Mouse (Mus musculus): ENCODE measurements at regions not wholly inside any gene's neighbourhood (a gene's known extent, or its start where the extent isn't known, plus 50 kb on each side); places are given as distances from the start of the nearest gene placed in this dataset.
A peak's percentile ranks its signal among the peaks of the same experiment; 100 is the strongest.

DNA sequence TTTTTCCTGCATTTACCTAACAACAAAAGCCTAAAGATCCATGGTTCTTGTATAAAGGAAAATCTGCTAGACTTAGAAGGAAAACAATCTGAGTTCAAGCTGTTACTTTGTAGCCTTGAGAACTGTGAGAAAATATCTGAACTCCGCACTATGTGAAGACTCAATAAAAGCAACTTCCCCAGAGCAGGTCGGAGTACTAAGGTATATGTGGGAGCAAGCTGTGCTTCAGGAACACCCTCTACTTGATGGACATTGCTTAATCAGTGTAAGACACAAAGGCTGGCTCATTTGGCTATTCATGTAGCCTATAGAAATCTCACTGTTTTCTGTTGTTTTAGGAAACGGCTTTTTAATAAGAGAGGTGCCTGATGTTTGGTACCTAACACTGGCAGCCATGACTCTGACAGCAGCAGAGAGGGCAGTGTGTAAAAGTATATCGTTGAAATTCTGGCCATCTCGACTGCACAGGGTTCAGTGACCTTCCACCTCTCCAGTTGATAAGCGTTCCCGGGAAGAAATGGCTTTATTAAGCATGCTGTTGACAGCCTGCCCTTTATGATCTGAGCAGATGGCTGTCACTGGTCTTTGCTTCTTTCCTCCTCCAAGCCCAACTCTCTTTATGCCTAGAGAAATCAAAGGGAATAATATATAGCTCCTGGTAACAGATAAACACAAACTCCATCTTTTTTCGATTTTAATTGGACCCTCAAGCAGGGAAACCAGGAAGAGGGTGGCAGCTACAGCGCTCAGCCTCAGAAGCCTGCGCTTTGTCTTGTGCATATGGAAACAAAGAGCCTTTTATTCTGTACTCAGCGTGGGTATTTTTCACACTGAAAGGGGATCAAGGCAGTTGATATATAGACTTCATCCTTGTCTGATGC is 443.7 kb upstream of the Sel1l start:
- DNase-seq (ENCODE audit: low spot score in 2 of 2), result no peak

DNA sequence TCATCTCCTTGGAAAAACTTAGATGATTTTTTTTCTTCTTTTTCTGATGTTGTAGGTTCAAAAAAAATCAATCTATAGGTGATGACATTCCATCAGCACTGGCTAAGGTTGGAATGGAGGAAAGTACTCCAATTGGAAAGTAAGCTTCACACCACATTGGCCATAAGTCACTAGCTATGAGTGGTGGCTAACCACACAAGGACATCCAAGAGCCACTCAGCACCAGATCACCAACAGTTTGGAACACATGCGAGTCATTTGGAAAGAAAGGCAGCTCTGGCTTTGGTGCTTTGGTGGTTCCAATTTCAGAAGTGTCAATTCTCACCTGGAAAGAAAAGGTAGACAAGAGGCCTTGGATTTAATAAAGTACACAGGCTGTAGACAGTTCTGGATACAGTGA is 442.5 kb upstream of the Sel1l start:
- DNase-seq (ENCODE audit: low spot score in 2 of 2), result no peak

DNA sequence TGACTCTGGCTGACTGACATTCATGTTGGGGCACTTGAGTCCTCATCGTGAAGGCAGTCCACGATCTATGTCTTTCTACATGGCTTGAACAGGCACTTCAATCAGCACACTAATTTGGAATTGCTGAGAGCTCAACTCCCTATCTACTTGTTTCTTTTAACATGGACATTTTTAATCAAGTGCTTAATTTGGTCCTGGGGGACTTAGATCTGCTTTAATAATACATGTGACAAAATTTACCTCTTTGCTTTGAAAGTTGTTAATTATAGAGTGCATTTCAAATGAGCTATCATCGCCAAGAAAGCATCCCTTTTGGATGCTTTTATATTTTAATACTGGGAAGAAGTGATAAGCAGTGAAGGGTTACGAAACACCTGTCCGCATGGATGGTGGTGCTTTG is 436.6 kb upstream of the Sel1l start:
- no peak for DNase-seq (ENCODE audit: low spot score in 2 of 2)

DNA sequence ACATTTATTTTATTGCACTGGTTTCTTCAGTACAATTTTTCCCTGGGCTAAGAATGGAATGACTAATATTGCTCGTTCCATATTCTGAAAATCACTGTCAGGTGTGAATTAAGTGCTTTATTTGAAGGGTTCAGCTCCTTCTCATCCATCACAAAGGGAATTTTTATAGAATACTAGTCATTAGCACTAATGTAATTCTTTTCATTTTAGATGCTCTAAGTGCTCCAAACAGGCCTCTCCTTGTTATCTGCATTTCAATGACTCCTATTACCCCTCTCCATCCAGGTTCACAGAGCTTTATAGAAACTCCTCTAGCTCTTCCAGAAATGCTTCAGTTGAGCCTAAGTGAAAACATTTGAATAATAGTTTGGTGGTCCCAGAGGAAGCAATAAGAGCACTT is 431.5 kb upstream of the Sel1l start:
- DNase-seq (ENCODE audit: low spot score in 2 of 2), result no peak

DNA sequence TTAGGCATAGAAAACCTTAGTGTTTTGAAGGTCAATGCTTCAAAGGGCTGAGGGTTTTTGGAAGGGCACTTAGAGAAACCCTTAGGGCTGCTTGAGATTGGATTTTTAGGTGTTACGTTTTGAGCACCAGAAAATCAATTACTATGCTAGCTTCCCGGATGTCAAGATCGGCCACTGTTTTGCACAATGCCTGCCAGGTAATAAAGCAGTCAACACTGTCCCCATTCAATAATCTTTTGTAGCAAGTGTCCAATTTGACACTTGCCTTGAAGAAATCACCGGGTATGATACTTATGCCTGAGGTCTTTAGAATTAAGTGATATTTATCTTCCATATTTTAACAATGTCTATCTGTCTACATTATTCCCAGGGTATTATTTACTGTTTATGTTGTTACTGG is 403.0 kb upstream of the Sel1l start:
- DNase-seq (ENCODE audit: low spot score in 2 of 2), result no peak

DNA sequence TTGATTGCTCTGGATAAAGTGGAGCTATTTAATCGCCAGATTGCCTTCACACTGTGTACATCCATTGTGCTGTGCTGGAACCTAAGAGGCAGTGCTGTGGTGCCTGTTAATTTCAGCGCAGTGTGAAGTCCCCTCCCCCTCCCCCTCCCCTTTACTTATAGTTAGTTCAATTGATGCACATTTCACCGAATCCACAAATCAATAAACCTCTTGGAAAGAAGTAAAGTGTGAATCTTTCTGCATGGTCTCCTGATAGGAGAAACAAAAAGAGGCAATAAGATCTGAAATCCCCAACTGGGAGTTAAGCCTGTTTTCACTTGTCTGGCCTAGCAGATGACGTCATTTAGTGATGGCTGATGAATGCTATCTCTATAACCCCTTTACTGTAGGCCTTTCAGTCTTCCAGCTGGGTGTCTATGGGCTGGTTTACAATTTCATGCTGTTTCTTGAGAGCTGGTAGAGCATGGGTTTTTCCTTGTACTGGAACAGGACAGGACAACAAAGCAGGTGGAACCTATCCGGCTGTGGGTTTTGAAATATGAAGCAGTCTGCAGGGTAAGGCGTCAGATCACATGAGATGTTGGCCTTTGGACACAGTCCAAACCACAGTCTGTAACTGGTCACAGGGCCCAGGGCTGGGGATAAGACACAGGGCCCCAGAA is 398.0 kb upstream of the Sel1l start:
- DNase-seq (ENCODE audit: low spot score in 2 of 2), result no peak

DNA sequence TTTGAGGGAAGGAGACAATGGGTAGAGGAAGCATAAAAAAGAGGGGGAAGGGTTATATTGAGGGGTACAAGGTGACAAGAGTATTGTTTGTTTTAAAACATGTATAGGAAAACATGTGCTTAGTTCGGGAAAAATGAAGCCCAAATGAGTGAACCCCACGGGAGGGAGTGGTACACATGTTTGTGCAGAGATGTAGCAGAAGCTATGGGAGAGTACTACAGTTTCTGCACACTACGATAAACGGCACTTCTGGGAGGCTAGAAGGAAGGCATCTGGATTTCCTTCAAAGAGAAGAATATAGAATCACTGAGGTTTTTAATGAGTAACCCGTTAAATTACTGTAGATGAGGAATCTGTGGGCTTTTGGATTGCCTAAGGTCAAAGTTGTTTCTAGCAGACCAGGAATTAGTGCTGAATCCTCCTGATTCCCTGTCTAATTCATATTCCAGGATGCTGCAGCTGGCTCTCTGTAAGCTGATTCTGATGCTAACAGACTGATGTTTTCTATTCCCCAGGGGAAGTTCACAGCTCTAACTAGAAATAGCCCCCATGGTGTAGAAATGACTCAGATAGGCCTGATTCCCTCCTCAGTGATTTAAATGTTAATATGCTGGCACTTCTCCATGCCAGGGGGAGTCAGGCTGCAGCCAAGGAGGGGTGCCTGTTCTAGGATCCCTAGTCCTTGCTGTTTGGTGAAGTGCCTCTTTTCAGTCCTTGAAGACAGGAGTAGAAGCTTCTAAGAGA is 391.2 kb upstream of the Sel1l start:
- DNase-seq (ENCODE audit: low spot score in 2 of 2), result peak in 1 of 2 experiments; percentile 15

DNA sequence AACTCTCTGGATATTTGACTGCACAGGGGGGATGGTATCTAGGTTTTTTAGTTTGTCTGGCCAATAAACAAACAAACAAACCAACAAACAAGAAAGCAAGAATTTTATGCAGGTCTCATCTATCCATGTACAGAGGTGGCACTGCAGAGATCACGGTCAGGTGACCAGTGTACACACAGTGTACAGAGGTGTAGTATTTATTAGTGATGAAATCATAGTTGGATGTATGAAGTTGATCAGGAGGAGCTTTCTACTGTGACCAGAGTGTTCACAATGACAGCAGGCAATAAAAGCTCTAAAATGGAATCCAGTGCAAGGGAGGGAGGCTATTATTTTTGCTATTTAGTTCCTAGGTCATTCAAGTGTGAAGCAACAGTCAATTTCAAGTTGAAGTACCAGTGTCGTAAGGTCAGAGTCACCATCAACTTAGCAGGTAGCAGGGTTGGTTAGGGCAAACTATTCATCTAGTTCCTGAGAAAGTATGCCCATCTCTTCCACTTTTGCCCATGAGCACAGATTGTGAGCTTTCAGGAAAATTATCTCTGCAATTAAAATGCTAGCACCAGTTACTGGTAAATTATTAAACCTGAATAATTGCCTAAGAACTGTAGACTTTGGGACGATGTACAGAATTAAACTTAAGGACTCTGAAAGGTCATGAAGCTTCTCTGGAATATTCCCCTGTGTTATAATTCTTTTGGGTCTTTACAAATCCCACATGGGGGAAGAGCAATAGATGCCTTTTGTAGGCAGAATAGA is 384.9 kb upstream of the Sel1l start:
- no peak for DNase-seq (ENCODE audit: low spot score in 2 of 2)

DNA sequence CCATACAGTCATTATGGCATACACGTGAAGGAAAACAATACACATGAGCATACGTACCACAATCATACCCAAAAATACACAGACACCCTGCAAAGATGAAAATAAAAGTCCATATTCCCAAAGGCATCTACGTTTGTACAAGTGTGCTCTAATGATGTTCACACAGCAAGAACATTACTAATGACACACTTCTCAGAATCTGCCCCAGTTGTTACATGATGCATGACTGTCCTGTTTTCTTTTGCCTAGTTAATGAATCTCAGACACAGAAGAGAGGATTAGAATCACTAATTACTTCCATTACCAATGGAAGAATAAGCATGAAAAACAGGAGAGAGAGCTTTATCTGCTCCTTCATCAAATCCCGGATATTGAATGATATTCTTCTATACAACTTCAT is 379.6 kb upstream of the Sel1l start:
- DNase-seq (ENCODE audit: low spot score in 2 of 2), result no peak

DNA sequence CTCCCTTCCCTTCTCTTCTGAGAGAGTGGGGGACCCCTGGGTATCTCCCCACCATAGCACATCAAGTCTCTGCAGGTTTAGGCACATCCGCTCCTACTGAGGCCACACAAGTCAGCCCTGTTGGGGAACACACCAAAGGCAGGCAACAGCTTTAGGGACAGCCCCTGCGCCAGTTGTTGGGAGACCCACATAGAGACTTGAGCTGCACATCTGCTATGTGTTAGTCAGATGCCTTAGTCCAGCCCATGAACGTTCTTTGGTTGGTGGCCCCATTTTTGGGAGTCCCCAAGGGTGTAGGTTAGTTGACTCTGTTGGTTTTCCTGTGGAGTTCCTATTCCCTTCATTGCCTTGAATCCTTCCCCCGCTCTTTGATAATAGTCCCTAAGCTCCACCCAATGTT is 354.4 kb upstream of the Sel1l start:
- DNase-seq (ENCODE audit: low spot score in 2 of 2), result no peak

DNA sequence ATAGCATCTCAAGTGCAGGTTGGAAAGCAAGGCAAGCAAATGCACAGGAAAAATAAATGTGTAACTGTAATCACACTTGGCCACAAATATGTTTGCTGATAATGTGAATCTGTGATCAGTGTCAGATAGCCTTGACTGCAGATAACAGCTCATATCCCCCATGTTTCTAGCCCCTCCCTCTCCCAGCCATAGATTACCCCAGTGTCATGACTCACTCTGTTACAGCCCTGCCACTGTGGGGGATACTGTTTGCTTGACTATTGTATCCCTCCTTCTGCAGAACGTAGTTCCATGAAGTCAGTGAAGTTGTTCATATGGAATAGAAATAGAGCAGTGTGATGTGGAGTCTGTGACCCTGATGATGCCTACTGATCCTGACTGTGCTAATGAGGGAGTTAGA is 351.6 kb upstream of the Sel1l start:
- DNase-seq (ENCODE audit: low spot score in 2 of 2), result no peak

DNA sequence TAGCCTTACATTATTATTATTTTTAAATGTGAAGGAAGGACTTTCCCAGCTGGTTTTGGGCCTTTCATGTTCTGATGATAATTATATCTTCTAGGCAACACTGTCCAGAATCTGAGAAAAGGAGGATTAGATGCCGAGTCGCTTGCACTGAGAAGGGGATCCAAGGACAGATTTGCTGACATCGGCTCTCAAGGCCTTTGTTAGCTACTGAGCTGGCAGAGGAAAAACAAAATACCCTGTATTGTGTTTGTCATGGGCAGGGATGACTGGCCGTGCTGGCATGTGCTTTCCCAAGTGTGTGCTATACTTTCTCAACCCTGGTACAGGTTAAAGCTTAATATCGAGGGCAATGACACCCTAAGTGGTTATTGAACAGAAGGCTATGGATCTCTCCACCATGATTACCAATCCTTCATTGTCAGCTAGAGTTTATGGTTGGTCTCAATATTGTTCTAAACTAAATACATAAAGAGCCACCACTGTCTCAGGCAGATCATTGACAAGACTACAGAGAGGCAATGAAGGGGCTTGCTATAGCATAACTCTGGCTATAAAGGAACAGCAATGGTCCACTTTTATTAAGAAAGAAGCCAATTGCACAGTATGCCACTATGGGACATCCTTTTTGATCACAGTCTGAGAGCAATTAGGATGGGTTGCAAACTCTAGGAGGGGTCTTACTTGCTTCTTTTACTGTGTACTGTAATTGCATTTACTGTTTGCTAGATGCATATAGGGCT is 350.0 kb upstream of the Sel1l start:
- DNase-seq (ENCODE audit: low spot score in 2 of 2), result no peak

DNA sequence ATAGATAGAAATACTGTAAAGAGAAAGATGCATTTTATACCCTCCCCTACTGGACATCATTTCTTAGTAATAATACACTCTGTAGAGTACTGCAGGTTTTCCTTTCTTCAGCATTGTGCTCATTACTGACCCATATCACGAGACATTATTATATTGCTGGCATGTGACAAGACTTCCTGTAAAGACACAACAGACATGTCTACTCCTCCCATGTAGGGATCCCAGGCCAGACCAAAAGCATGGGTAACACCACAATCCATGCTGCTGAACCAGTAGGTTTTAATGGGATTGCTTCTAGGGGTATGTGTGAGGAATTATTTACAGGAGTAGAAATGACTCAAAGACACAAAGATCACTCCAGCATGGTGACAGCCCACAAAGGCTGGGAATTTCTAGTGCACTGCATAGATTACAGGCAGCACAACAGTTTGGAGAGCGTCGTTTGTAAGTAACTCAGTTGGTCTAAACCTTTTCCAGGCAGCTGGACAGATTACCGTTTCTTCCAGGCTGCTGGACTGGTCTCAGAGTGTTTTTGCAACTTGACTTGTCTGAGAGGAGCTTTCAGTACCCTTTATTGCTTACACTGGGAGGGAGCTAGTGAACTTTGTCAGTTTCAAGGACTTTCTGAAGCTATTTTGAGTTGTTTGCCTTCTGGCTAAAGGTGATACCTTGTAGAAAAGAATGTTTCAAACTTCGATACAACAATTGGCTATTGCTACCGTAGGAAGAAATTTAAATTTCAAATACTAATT is 345.2 kb upstream of the Sel1l start:
- DNase-seq (ENCODE audit: low spot score in 2 of 2), result no peak

DNA sequence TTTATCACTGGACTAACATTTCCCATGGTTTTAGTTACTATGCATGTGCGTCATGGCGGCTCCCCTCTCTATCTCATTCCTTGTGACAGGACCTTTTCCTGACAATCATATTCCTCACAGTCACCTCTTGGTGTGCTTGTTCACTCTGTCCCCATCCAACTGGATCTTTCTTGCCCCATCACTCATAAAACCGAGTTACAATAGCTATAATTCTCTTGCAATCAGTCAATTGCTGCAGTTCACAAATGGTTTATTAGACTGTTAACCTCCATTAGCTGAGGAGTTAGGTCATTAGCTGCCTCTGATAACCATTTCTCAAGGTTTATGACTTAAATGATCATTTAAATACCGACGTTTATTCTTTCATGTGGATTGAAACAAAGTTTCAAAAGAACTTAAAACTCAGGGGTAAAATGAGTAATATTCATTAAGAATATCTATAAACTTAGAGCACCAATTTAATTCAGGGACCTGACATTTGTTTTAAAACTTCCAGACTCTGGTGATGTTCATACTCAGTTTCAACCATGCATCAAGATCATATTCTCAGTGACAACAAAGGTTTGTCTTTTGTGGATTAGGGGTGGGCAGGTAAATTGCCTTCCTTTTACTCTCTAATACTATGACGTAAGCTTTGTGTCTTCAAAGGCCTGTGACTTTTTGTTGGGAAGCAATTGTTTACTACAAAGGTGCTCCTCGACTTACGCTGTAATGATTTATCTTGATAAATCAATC is 344.4 kb upstream of the Sel1l start:
- DNase-seq (ENCODE audit: low spot score in 2 of 2), result no peak

DNA sequence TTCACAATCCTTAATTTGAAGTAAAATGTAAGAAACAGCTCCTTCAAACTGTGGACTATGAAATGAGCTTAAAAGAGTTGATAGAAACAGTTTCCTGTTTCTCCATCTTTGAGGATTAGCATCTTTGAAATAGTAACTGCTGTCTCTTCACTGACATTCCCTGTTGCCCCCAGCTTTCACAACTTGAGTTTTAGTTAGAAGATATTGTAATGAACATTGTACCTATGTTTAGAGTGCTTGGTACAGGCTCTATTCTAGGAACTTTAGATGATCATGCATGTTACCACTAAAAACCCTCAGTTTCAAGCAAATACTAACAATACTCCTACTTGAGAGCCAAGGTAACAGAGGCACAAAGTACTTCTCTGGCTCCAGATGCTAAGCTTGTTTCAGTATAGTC is 340.1 kb upstream of the Sel1l start:
- DNase-seq (ENCODE audit: low spot score in 2 of 2), result no peak

DNA sequence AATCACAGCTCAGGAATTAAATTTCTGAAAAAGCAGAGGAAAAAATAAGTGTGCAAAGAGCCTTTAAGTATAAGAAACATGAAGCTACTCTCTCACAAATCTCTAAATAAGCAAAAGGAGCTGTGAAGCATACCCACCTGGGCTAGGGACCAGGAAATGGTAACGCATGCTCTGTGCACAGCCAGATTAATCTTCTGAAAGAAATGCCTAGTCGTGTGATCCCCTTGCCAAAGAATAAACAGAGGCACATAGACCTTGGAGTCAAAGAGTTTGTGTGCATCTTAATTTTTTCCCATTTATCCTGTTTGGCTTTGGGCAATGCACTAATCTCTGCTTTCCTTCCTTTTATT is 338.2 kb upstream of the Sel1l start:
- no peak for DNase-seq (ENCODE audit: low spot score in 2 of 2)

DNA sequence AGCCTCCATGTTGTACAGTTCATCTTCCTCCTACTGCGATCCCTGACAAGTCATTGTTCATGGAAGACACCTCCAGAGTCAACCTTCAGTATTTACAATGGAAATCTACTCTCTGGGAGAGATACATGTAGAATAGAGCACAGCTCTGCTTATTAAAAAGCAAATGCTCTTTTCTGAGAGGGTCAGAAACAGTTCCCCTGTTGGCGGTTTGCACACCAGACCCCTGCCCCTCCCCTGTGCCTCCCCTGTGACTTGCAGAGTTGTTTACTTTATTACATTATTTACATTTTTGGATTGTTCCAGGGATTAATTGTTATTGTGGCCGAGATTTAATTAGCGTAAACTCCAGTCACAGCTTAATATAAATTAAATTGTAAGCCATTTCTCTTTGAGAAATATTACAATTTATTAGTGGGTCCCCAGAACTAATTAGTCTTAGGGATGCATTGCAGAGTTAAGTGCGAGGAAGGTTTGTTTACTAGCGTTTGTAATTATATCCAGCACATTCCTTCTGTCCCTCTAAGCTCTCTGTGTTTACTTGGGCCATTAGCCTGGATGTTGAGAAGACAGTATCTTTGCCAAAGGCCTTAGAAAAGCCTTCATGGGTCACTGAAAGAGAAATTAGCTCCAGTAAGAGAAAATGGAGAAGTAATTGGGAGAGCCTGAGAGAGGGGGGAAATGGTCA is 337.6 kb upstream of the Sel1l start:
- no peak for DNase-seq (ENCODE audit: low spot score in 2 of 2)

DNA sequence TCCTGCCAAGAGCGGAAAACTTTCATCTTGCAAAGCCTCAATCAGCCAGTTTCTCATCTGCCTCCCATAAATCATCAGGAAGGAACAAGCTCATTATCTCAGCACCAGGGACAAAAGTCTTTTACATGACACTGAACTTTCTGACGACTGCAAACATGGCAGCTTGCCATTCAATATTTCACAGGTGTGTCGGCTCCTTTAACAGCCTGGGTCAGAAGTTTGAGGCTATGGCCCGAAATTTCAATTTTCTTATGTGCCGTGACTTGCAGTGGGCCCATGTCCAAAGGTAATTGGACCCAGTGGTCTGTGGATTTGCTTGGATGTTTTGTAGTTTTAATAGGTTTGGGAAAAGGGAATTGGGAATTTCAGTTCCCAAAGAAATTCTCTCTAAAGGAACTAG is 330.3 kb upstream of the Sel1l start:
- no peak for DNase-seq (ENCODE audit: low spot score in 2 of 2)

DNA sequence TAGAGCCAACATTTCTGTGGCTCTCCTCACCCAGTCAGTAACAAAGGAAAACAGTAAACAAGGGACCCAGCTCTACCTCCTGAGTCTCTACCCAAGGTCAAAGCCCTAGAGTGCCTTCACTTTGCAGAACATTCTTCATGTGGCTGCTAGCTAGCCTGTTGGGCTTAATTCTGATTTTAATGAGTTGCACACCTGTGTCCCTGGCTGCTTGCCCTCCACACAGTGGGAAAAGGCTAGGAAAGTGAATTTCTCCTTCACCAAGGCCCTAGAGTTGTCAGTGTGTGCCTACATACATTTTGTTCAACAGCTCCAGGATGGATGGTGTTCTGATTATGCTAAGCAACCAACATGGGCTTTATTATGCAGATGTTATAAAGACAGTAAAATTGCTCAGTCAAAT is 307.8 kb upstream of the Sel1l start:
- no peak for DNase-seq (ENCODE audit: low spot score in 2 of 2)

DNA sequence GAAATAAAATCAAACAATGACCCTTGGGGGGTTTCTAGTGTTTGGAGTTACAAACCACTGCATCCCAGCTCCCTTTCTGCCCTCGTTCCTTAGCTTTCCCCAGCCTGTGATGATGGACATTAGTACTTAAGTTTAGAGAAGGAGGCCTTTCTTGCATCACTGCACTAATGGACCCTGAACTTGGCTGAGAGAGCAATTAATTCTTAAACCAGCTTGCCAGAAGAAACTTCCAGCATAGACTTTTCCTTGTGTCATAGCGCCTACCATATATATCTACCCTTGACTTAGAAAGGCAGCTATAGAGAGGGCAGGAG is 303.9 kb upstream of the Sel1l start:
- DNase-seq (ENCODE audit: low spot score in 2 of 2), result no peak
